Mouse (Mus musculus): ENCODE measurements around the gene Wbp2. TPM values are rescaled to one million over a fixed set of nuclear protein-coding genes. Genes with fewer than 3 reads are reported as not detected.
A peak's percentile ranks its signal among the peaks of the same experiment; 100 is the strongest.

The Wbp2 gene
- polyA plus RNA-seq, 1 experiment from 2014 or later, result 92.4 TPM

DNA sequence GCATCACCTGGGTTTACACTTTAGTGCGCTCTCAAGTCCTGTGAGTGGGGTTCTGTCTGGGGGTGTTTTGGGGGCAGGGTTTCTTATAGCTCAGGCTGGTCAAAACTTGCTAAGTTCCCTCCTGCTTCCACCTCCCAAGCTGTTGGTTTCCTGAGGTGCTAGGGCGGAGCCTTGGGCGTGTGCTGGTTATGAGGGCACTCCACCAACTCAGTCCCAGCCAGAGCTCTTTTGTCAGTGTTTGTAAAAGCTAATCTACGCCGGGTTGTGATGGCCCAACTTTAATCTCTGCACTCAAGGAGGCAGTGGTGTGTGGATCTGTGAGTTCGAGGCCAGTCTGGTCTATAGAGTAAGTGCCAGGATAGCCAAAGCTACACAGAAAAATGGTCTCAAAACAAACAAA is 2.6 kb downstream of the Wbp2 start:
- Histone ChIP-seq H3K4me1 (peaks cover 22% of the 10 kb centered on the region), H3K4me3 (no peak overlapping the region), H3K4me2 (replicated peaks) (no peak overlapping the region), H3K9me3 (no peaks in the 10 kb centered on the region), H3K9ac (replicated peaks) (no peak overlapping the region), H3K36me3 (peaks cover 48% of the 10 kb centered on the region), H3K27me3 (no peaks in the 10 kb centered on the region; the same call in 1 of the 2 replicates), H3K27ac (replicated peaks) (no peak overlapping the region; the same call in 1 of the 2 replicates)
- no peak for ATAC-seq (ENCODE audit: low FRiP score, low read depth)
- 91% methylated on average over 6 of the region's 6 CpGs for WGBS

DNA sequence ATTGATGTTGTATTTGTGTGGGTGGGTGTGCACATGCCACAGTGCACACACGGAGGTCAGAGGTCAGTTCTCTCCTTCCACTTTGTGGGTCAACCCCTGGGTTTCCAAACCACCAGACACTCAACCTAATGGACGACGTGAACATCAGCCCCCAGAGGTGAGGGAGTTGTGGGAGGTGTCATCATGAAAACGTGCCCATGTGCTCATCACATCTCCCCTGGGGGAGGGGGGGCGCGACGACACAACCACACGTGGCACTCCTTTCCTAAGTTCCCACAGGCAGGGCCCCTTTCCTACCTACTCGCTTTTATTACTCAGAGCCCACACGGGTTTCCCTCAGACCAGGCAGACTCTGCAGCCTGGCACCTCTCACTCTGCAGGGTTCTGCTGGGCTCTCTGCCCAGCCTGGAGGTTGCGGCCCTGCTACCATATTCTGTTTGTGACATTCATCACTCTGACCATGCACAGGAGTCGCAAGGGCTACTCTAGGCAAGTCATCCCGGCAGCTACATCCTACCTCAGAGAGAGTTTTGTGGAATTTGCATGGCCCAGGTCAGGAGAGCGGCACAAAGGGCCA is 3.6 kb downstream of the Wbp2 start:
- Histone ChIP-seq H3K27ac (replicated peaks) (no peak overlapping the region), H3K9me3 (no peaks in the 10 kb centered on the region), H3K36me3 (peaks cover 53% of the 10 kb centered on the region), H3K4me1 (peaks cover 27% of the 10 kb centered on the region), H3K27me3 (no peaks in the 10 kb centered on the region), H3K4me2 (replicated peaks) (no peak overlapping the region), H3K9ac (replicated peaks) (no peak overlapping the region), H3K4me3 (no peak overlapping the region)
- ATAC-seq (ENCODE audit: low FRiP score, low read depth), result no peak
- WGBS, result 94% methylated on average over 14 of the region's 14 CpGs

DNA sequence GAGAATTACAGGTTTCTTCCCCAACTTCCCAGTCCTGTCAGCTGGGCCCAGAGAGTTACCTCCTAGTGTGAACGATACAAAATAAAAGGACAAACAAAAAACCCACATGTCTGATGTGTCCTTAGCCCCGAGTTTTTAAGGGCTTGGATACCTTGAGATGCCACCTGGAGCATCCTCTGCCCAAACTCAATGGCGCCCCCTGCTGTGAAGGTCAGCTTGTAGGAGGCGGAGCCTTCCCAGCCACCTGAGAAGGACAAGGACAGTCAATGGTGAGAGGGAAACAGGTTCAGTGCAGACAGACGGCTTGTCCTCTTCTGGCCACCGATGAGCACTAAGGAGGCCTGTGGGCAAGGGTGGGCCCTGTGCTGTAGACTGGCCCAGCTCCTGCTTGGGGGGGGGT is 5.7 kb downstream of the Wbp2 start:
- Histone ChIP-seq H3K36me3 (peaks cover 53% of the 10 kb centered on the region), H3K4me1 (peaks cover 26% of the 10 kb centered on the region)
- WGBS, result 74% methylated on average over 6 of the region's 6 CpGs

DNA sequence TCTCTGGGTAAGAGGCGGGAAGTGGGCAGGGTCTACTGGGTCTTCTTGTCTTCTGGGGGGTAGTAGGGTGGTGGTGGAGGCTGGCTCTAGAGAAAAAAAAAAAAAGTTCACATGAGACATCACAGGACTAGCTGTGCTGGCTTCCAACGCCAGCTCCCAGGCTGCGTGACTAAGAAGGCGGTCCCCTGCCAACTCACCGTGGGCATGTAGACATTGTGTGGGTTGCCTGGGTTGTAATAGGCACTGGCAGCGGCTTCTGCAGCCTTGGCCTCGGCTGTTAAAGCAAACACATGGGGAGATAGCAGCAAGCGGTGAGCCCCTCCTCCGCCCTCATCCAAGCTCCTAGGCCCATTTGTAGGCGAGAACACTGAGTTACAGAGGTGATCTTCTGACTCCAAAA is 7.3 kb downstream of the Wbp2 start:
- 72% methylated on average over 10 of the region's 10 CpGs for WGBS
- Histone ChIP-seq H3K9me3 (no peaks in the 10 kb centered on the region), H3K27me3 (no peaks in the 10 kb centered on the region), H3K4me3 (no peak overlapping the region), H3K4me1 (peaks cover 16% of the 10 kb centered on the region), H3K4me2 (replicated peaks) (no peak overlapping the region), H3K36me3 (peaks cover 53% of the 10 kb centered on the region), H3K27ac (replicated peaks) (no peak overlapping the region; the same call in 1 of the 2 replicates), H3K9ac (replicated peaks) (no peak overlapping the region)
- ATAC-seq (ENCODE audit: low FRiP score, low read depth), result no peak

More for the DNA sequence above, 5.7 kb downstream of the Wbp2 start:
- Histone ChIP-seq H3K9me3 (no peaks in the 10 kb centered on the region), H3K27me3 (no peaks in the 10 kb centered on the region), H3K9ac (replicated peaks) (no peak overlapping the region), H3K27ac (replicated peaks) (no peak overlapping the region), H3K4me3 (no peak overlapping the region), H3K4me2 (replicated peaks) (no peak overlapping the region)
- no peak for ATAC-seq (ENCODE audit: low FRiP score, low read depth)

DNA sequence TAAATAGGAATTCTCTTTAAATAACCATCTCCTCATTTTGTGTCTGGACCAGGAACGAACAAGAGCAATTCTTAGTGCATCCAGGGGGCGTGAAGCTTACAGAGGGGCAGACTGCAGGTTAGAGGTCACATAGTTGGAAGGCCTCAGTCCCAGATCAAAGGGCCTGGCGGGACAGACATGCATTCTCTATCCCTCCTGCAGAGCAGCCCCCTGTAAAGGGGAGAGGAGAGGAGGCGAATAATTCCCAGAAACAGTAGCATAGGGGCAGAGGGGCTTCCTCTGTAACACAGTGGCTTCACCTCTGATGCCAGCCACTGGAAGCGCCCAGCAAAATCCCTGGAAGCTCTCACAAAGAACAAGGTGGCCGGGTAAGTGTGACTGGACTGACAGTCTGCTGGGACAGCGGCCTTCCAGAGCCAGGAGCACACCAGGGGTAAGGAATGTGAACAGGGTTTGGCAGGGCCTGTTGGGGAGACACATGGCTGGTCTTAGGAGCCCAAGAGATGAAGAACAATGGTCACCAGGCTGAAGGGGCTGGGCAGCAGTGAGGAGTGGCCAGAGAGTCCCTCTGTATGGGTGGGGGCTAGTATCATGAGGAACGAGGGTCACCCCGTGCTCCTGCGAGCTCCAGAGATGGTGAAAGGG is 8.0 kb downstream of the Wbp2 start:
- Histone ChIP-seq H3K27me3 (no peaks in the 10 kb centered on the region), H3K27ac (replicated peaks) (peak overlapping the region; percentile 61), H3K4me2 (replicated peaks) (peak overlapping the region; percentile 55; the same call in 1 of the 2 replicates), H3K4me3 (no peak overlapping the region), H3K9ac (replicated peaks) (0 out of 2 replicates have a peak overlapping the region, but pooled peaks have one; percentile 37), H3K36me3 (peaks cover 49% of the 10 kb centered on the region), H3K9me3 (no peaks in the 10 kb centered on the region), H3K4me1 (peaks cover 16% of the 10 kb centered on the region)
- 14% methylated on average over 10 of the region's 10 CpGs for WGBS
- no peak for ATAC-seq (ENCODE audit: low FRiP score, low read depth)

DNA sequence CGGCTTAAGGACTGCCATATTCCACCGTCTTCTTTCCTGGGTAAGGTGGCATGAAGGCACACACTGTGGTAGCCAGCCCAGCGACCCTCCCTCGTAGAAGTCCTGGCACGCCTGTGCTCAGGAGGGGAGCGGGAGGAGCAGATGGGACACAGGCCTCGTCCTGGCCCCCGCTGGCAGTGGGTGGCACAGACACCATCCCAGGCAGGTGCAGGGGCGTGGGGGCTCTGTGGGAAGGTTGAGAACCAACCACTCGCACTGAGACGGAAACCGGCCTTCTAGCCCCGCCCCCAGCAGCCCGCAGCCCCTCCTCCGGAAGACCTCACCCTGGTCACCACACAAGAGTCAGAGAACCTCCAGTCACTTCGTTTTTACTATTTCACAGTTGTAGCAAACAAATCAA is 8.6 kb downstream of the Wbp2 start:
- Histone ChIP-seq H3K9me3 (no peaks in the 10 kb centered on the region), H3K27ac (replicated peaks) (peak overlapping the region; percentile 43), H3K4me1 (peaks cover 16% of the 10 kb centered on the region), H3K27me3 (no peaks in the 10 kb centered on the region), H3K4me3 (peak overlapping the region; percentile 32), H3K4me2 (replicated peaks) (peak overlapping the region; percentile 55), H3K9ac (replicated peaks) (peak overlapping the region; percentile 37; the same call in 1 of the 2 replicates), H3K36me3 (peaks cover 43% of the 10 kb centered on the region)
- WGBS, result 10% methylated on average over 16 of the region's 16 CpGs
- 0 out of 2 replicates have a peak, but pooled peaks have one; percentile 50 for ATAC-seq (ENCODE audit: low FRiP score, low read depth)

DNA sequence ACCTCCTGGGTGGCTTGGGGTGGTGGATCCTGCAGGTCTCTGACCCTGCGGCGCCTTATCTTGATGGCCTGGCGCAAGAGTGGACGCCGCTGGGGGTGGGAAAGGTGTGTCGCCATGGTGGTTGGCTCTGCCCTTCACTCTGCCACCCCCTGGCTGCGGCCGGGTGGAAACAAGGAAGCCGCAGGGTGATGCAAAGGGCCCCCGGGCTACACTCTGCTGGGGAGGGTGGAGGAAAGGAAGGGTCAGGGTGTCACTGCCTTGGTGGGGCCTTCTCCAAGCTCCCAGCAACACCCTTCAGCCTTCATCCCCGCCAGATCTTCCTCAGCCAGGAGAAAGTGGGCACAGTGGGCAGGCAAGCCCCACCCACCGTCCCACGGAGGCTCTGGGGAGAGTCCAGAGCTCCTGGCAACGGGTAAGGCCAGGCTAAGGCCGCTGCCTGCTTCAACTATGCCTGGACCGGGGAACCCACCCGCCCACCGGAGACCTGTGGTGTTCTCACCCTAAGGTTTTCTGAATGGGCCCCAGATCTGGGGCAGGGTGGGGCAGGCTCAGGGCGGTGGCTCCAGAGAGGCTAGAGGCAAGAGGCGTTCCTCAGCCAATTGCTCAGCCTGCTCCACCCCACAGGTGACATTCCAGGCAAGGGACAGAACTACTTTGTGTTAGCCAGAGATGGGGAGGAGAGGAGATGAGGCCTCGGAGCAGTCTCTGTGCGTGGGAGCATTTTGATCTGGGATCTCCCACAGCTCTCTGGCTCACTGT is 9.2 kb downstream of the Wbp2 start, which contains the start of gene Unc13d:
Gene Unc13d (minus strand): TSS at position 516 of the 759 bp plus-strand sequence.
- H3K9me3 ChIP-seq, result no peaks in the 10 kb centered on the region
- H3K9ac ChIP-seq (replicated peaks), result peak within 1 kb of the TSS; percentile 37; the same call in 1 of the 2 replicates
- H3K4me3 ChIP-seq, result peak within 1 kb of the TSS; percentile 32
- peak within 1 kb of the TSS; percentile 61 for H3K27ac ChIP-seq (replicated peaks)
- peaks cover 39% of the 10 kb centered on the region for H3K36me3 ChIP-seq
- H3K4me2 ChIP-seq (replicated peaks), result peak within 1 kb of the TSS; percentile 55
- 72% methylated on average over 22 of the region's 22 CpGs for WGBS
- no peak for ATAC-seq (ENCODE audit: low FRiP score, low read depth)
- H3K27me3 ChIP-seq, result no peaks in the 10 kb centered on the region
- peaks cover 16% of the 10 kb centered on the region for H3K4me1 ChIP-seq

DNA sequence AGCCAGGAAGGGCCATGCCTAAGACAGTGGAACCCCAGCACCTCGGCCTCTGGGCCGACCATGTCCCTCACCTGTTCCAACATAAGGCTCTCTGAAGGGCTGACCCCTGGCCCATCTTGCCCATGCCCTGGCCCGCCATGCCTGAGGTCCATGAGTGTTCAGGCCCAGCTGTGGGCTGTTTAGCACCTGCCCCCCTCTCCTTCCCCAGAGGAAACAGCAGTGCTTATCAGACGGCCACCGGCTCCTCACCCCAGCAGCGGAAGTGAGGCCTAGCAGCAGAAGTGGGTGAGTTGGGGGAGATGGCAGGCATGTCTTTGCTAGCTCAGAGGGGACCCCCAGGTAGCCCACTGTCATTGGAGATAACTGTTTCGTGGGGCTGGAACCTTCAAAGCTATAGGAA is 10.0 kb downstream of the Wbp2 start:
- Histone ChIP-seq H3K36me3 (peaks cover 32% of the 10 kb centered on the region), H3K27ac (replicated peaks) (no peak overlapping the region), H3K4me1 (peaks cover 16% of the 10 kb centered on the region), H3K9me3 (no peaks in the 10 kb centered on the region), H3K4me2 (replicated peaks) (no peak overlapping the region), H3K4me3 (no peak overlapping the region), H3K27me3 (no peaks in the 10 kb centered on the region), H3K9ac (replicated peaks) (no peak overlapping the region)
- 87% methylated on average over 7 of the region's 7 CpGs for WGBS
- no peak for ATAC-seq (ENCODE audit: low FRiP score, low read depth)

DNA sequence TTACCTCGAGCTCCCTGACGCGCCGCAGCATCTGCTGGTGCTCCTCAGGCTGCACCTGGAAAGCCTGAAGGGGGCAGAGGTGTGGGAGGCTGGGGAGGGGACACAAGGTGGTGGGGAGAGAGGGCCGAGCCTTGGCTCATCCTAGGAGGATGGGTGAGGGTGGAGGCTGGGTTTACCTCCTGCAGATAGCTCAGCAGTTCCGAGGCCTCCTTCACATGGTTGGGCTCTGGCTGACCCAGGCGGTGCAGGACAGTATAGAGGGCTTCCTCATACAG is 10.6 kb downstream of the Wbp2 start:
- no peak overlapping the region for H3K4me2 ChIP-seq (replicated peaks)
- H3K9ac ChIP-seq (replicated peaks), result no peak overlapping the region
- H3K27ac ChIP-seq (replicated peaks), result no peak overlapping the region
- no peaks in the 10 kb centered on the region for H3K27me3 ChIP-seq
- H3K4me1 ChIP-seq, result peaks cover 16% of the 10 kb centered on the region
- peaks cover 25% of the 10 kb centered on the region for H3K36me3 ChIP-seq
- no peak overlapping the region for H3K4me3 ChIP-seq
- no peaks in the 10 kb centered on the region for H3K9me3 ChIP-seq
- 62% methylated on average over 7 of the region's 7 CpGs for WGBS
- ATAC-seq (ENCODE audit: low FRiP score, low read depth), result no peak

DNA sequence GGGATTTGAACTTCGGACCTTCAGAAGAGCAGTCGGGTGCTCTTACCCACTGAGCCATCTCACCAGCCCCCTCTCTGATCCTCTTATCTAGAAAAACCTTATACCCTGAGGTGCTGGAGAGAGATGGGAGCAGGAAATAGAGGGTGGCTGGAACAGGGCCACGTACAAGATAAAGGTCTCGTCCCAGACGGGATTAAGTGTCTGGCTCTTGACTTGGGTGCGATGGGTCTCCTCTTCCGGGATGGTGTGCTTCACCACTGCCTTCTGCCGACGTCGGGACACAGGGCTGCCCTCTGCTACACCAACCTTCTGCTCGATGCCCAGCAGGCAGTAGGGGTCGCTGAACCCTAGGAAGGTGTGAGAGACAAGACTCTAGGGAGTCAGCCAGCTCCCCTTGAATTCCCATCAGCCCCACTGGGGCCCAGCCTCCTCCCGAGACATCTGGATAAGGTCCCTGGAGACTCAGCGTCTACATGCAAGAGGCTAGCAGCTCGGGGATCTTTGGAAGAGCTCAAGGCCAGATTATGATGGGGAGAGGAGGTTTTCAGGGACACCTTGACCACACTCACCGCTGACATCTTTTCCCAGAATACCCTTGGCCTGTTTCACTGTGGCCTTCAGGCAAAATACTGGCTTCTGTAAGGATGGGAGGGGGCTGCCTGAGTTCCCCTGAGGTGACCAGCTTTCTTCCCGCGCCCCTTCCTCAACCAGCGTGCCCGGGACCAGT is 11.1 kb downstream of the Wbp2 start:
- H3K27me3 ChIP-seq, result no peaks in the 10 kb centered on the region
- H3K36me3 ChIP-seq, result peaks cover 20% of the 10 kb centered on the region
- no peaks in the 10 kb centered on the region for H3K9me3 ChIP-seq
- H3K4me1 ChIP-seq, result peaks cover 16% of the 10 kb centered on the region
- ATAC-seq (ENCODE audit: low FRiP score, low read depth), result no peak
- H3K4me3 ChIP-seq, result no peak overlapping the region
- WGBS, result 62% methylated on average over 20 of the region's 20 CpGs
- no peak overlapping the region for H3K9ac ChIP-seq (replicated peaks)
- H3K27ac ChIP-seq (replicated peaks), result no peak overlapping the region
- H3K4me2 ChIP-seq (replicated peaks), result no peak overlapping the region

DNA sequence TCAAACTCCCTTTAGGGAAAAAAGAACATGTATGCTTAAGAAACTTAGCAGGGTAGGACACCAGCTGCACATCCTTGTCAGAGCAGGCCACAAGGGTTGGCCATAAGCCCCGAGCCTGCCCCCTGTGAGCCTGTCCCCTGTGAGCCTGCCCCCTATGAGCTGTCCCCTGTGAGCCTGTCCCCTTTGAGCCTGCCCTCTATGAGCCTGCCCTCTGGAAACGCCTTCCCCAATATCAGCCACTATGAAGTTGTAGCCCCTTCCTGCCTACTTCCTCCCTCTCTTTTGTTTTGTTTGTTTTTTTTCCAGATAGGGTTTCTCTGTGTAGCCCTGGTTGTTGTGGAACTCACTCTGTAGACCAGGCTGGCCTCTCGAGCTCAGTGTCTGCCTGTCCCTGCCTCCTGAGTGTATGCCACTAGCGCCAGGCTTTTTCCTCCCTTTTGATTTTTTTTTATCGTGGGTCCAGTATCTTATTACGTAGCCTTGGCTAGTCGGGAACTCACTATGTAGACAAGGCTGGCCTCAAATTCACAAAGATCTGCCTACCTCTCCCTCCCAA is 12.3 kb downstream of the Wbp2 start:
- ATAC-seq (ENCODE audit: low FRiP score, low read depth), result no peak
- Histone ChIP-seq H3K36me3 (peaks cover 8% of the 10 kb centered on the region), H3K4me2 (replicated peaks) (no peak overlapping the region), H3K27ac (replicated peaks) (no peak overlapping the region), H3K27me3 (no peaks in the 10 kb centered on the region; the same call in 1 of the 2 replicates), H3K9me3 (no peaks in the 10 kb centered on the region), H3K4me1 (peaks cover 16% of the 10 kb centered on the region), H3K9ac (replicated peaks) (no peak overlapping the region), H3K4me3 (no peak overlapping the region)
- 71% methylated on average over 7 of the region's 7 CpGs for WGBS

Measured in midbrain, embryonic 12.5 days (tissue).